Mouse (Mus musculus): ENCODE measurements around the gene Mrto4. TPM values are rescaled to one million over a fixed set of nuclear protein-coding genes. Genes with fewer than 3 reads are reported as not detected.
"Not testable (repeated sequence)": the region's sequence is repeated elsewhere in the genome, so short reads cannot be mapped to it uniquely, and the experiment has no call there.

Gene Mrto4
- polyA plus RNA-seq (2016; fragmentation: Nextera tagmentation; extraction: Ambion mirVana), result 113 and 126 TPM in 2 replicates

- H3K4me2 ChIP-seq, result peak within 1 kb of the TSS; percentile 94
- peak; percentile 96 for ATAC-seq (ENCODE audit: low FRiP score)
- no peaks in the 10 kb centered on the region for H3K9me3 ChIP-seq
- H3K27ac ChIP-seq, result peak within 1 kb of the TSS; percentile 97
- peak within 1 kb of the TSS; percentile 79 for H3K9ac ChIP-seq
- under 1% methylated on average over 64 of the region's 64 CpGs for WGBS
- peak within 1 kb of the TSS; percentile 86 for H3K4me3 ChIP-seq (replicated peaks)
- H3K27me3 ChIP-seq, result no peaks in the 10 kb centered on the region
- H3K36me3 ChIP-seq (replicated peaks), result peaks cover 47% of the 10 kb centered on the region
- H3K4me1 ChIP-seq, result peaks cover 25% of the 10 kb centered on the region
Measured at GRCm38 (mm10) chr4:139351931-139352711, at the start of gene Mrto4, which contains the start of the genes Emc1 and Ubr4. Mrto4 (minus strand) TSS chr4:139352576. Emc1 (plus strand) TSS chr4:139352587. Ubr4 (plus strand) TSS chr4:139352609.

GRCm38 (mm10) chr4:139400487-139400886 lies 48.1 kb upstream of the Mrto4 start:
- Histone ChIP-seq H3K9me3 (no peaks in the 10 kb centered on the region), H3K4me2 (no peak overlapping the region), H3K9ac (no peak overlapping the region), H3K27me3 (no peaks in the 10 kb centered on the region), H3K4me3 (replicated peaks) (no peak overlapping the region), H3K36me3 (replicated peaks) (peaks cover 97% of the 10 kb centered on the region), H3K27ac (no peak overlapping the region), H3K4me1 (no peaks in the 10 kb centered on the region)
- ATAC-seq (ENCODE audit: low FRiP score), result no peak
- WGBS, result 87% methylated on average over 5 of the region's 5 CpGs

GRCm38 (mm10) chr4:139395431-139395830 lies 43.1 kb upstream of the Mrto4 start:
- no peak overlapping the region for H3K4me3 ChIP-seq (replicated peaks)
- no peak overlapping the region for H3K4me2 ChIP-seq
- H3K27ac ChIP-seq, result no peak overlapping the region
- peaks cover 96% of the 10 kb centered on the region for H3K36me3 ChIP-seq (replicated peaks)
- no peaks in the 10 kb centered on the region for H3K4me1 ChIP-seq
- H3K9me3 ChIP-seq, result no peaks in the 10 kb centered on the region
- ATAC-seq (ENCODE audit: low FRiP score), result no peak
- H3K9ac ChIP-seq, result no peak overlapping the region
- 87% methylated on average over 2 of the region's 2 CpGs for WGBS
- no peaks in the 10 kb centered on the region for H3K27me3 ChIP-seq

- no peak overlapping the region for H3K4me2 ChIP-seq
- no peaks in the 10 kb centered on the region for H3K9me3 ChIP-seq
- no peaks in the 10 kb centered on the region for H3K27me3 ChIP-seq
- no peak overlapping the region for H3K4me3 ChIP-seq (replicated peaks)
- no peak overlapping the region for H3K27ac ChIP-seq
- no peak overlapping the region for H3K9ac ChIP-seq
- peaks cover 46% of the 10 kb centered on the region for H3K36me3 ChIP-seq (replicated peaks)
- ATAC-seq (ENCODE audit: low FRiP score), result no peak
- no peaks in the 10 kb centered on the region for H3K4me1 ChIP-seq
- 91% methylated on average over 4 of the region's 4 CpGs for WGBS
Measured at GRCm38 (mm10) chr4:139389557-139389956, 37.2 kb upstream of the Mrto4 start.

- H3K27me3 ChIP-seq, result no peaks in the 10 kb centered on the region
- H3K4me3 ChIP-seq (replicated peaks), result no peak overlapping the region
- no peak overlapping the region for H3K9ac ChIP-seq
- H3K27ac ChIP-seq, result no peak overlapping the region
- WGBS, result 79% methylated on average over 6 of the region's 6 CpGs
- peaks cover 22% of the 10 kb centered on the region for H3K36me3 ChIP-seq (replicated peaks)
- ATAC-seq (ENCODE audit: low FRiP score), result no peak
- peaks cover 7% of the 10 kb centered on the region for H3K4me1 ChIP-seq
- no peaks in the 10 kb centered on the region for H3K9me3 ChIP-seq
- no peak overlapping the region for H3K4me2 ChIP-seq
Measured at GRCm38 (mm10) chr4:139386869-139387319, 34.5 kb upstream of the Mrto4 start.

GRCm38 (mm10) chr4:139385841-139386240 lies 33.5 kb upstream of the Mrto4 start:
- WGBS, result 97% methylated on average over 5 of the region's 5 CpGs
- H3K36me3 ChIP-seq (replicated peaks), result peaks cover 11% of the 10 kb centered on the region
- H3K27me3 ChIP-seq; H3K9me3 ChIP-seq; H3K9ac ChIP-seq; H3K4me3 ChIP-seq (replicated peaks); H3K27ac ChIP-seq; H3K4me2 ChIP-seq; ATAC-seq (ENCODE audit: low FRiP score): not testable (repeated sequence)
- peaks cover 16% of the 10 kb centered on the region for H3K4me1 ChIP-seq

GRCm38 (mm10) chr4:139382231-139382630 lies 29.9 kb upstream of the Mrto4 start:
- 90% methylated on average over 7 of the region's 7 CpGs for WGBS
- Histone ChIP-seq H3K4me3 (replicated peaks) (no peak overlapping the region), H3K36me3 (replicated peaks) (peaks cover 9% of the 10 kb centered on the region), H3K4me2 (peak overlapping the region; percentile 94), H3K4me1 (peaks cover 23% of the 10 kb centered on the region), H3K9ac (no peak overlapping the region), H3K9me3 (no peaks in the 10 kb centered on the region), H3K27ac (no peak overlapping the region), H3K27me3 (no peaks in the 10 kb centered on the region)
- no peak for ATAC-seq (ENCODE audit: low FRiP score)

- 55% methylated on average over 4 of the region's 4 CpGs for WGBS
- H3K27ac ChIP-seq, result no peak overlapping the region
Measured at GRCm38 (mm10) chr4:139381452-139381845, 29.1 kb upstream of the Mrto4 start.

GRCm38 (mm10) chr4:139380775-139381451 lies 28.5 kb upstream of the Mrto4 start:
- peak; percentile 80 for ATAC-seq (ENCODE audit: low FRiP score)
- Histone ChIP-seq H3K27me3 (no peaks in the 10 kb centered on the region), H3K9me3 (no peaks in the 10 kb centered on the region), H3K4me3 (replicated peaks) (peak overlapping the region; percentile 94), H3K27ac (peak overlapping the region; percentile 73), H3K4me1 (peaks cover 23% of the 10 kb centered on the region), H3K9ac (peak overlapping the region; percentile 89), H3K36me3 (replicated peaks) (peaks cover 20% of the 10 kb centered on the region), H3K4me2 (peak overlapping the region; percentile 94)
- 5% methylated on average over 41 of the region's 44 CpGs for WGBS

More at GRCm38 (mm10) chr4:139381452-139381845, 29.1 kb upstream of the Mrto4 start:
- H3K9ac ChIP-seq, result peak overlapping the region; percentile 89
- no peak for ATAC-seq (ENCODE audit: low FRiP score)
- peaks cover 23% of the 10 kb centered on the region for H3K4me1 ChIP-seq
- peak overlapping the region; percentile 94 for H3K4me3 ChIP-seq (replicated peaks)
- H3K4me2 ChIP-seq, result peak overlapping the region; percentile 94
- no peaks in the 10 kb centered on the region for H3K27me3 ChIP-seq
- H3K36me3 ChIP-seq (replicated peaks), result peaks cover 16% of the 10 kb centered on the region
- no peaks in the 10 kb centered on the region for H3K9me3 ChIP-seq

GRCm38 (mm10) chr4:139380207-139380748 lies 27.9 kb upstream of the Mrto4 start:
- Histone ChIP-seq H3K9me3 (no peaks in the 10 kb centered on the region), H3K27ac (peak overlapping the region; percentile 81), H3K27me3 (no peaks in the 10 kb centered on the region), H3K4me1 (peaks cover 23% of the 10 kb centered on the region), H3K4me3 (replicated peaks) (peak overlapping the region; percentile 94), H3K9ac (peak overlapping the region; percentile 89), H3K4me2 (peak overlapping the region; percentile 94), H3K36me3 (replicated peaks) (peaks cover 27% of the 10 kb centered on the region)
- WGBS, result under 1% methylated on average over 47 of the region's 54 CpGs
- ATAC-seq (ENCODE audit: low FRiP score), result peak; percentile 96

GRCm38 (mm10) chr4:139379719-139380118 lies 27.3 kb upstream of the Mrto4 start:
- Histone ChIP-seq H3K4me2 (peak overlapping the region; percentile 90), H3K27ac (peak overlapping the region; percentile 81; the same call in 1 of the 2 replicates), H3K36me3 (replicated peaks) (peaks cover 32% of the 10 kb centered on the region), H3K4me3 (replicated peaks) (peak overlapping the region; percentile 94), H3K9me3 (no peaks in the 10 kb centered on the region), H3K4me1 (peaks cover 23% of the 10 kb centered on the region), H3K9ac (peak overlapping the region; percentile 78), H3K27me3 (no peaks in the 10 kb centered on the region)
- ATAC-seq (ENCODE audit: low FRiP score), result no peak
- 15% methylated on average over 8 of the region's 8 CpGs for WGBS

- WGBS, result 95% methylated on average over 10 of the region's 10 CpGs
- no peak for ATAC-seq (ENCODE audit: low FRiP score)
- H3K36me3 ChIP-seq (replicated peaks), result peaks cover 90% of the 10 kb centered on the region
- H3K27ac ChIP-seq, result no peak overlapping the region
- H3K4me3 ChIP-seq (replicated peaks), result no peak overlapping the region
- H3K4me1 ChIP-seq, result no peaks in the 10 kb centered on the region
- H3K27me3 ChIP-seq, result no peaks in the 10 kb centered on the region
- no peak overlapping the region for H3K4me2 ChIP-seq
- H3K9me3 ChIP-seq, result no peaks in the 10 kb centered on the region
- no peak overlapping the region for H3K9ac ChIP-seq
Measured at GRCm38 (mm10) chr4:139373531-139373930, 21.2 kb upstream of the Mrto4 start.

All from forebrain, embryonic 12.5 days (tissue).